27 mouse cellular contexts compared by ENCODE assay signal in genomic region chr4:135730951-135731350, GRCm38 (mm10). TPM values are rescaled to one million over a fixed set of nuclear protein-coding genes. Genes with fewer than 3 reads are reported as not detected.
A peak's percentile ranks its signal among the peaks of the same experiment; 100 is the strongest.
DNase-seq lines count a peak whose midpoint lies in the region; ATAC-seq and TF ChIP-seq lines count a peak whose summit lies in the region.
"Had no signal": no experiment of that assay in that cellular context is flagged by ENCODE, and none has a peak within 500 bp of the region (broad histone marks: within the 10 kb centered on the region; RNA-seq: fewer than 3 reads in every experiment).

No protein-coding gene starts in this region.

- peaks cover 17% of the 10 kb centered on the region; the same call in 1 of the 2 replicates for H3K4me1 ChIP-seq in stomach, embryonic 15.5 days
- peaks cover 6% of the 10 kb centered on the region; the same call in 1 of the 2 replicates for H3K4me1 ChIP-seq in stomach, postnatal 0 days (replicated peaks; ENCODE audit: control insufficient read depth, insufficient read depth)
- peaks cover 12% of the 10 kb centered on the region for H3K4me1 ChIP-seq in small intestine, adult 2 months (ENCODE audit: control insufficient read depth, insufficient read depth, insufficient read length, low read length)
- H3K4me1 ChIP-seq: embryonic facial prominence, embryonic 12.5 days had no signal

- no peak overlapping the region for H3K9ac ChIP-seq in stomach, embryonic 15.5 days
- H3K9ac ChIP-seq in stomach, postnatal 0 days (ENCODE audit: low read length): no peak overlapping the region
- H3K9ac ChIP-seq: embryonic facial prominence, embryonic 12.5 days; embryonic facial prominence, embryonic 15.5 days; forebrain, postnatal 0 days; heart, embryonic 13.5 days; hindbrain, embryonic 14.5 days had no signal

- H3K9me3 ChIP-seq in stomach, embryonic 15.5 days: peaks cover 7% of the 10 kb centered on the region; the same call in 1 of the 2 replicates
- H3K9me3 ChIP-seq in stomach, postnatal 0 days (ENCODE audit: control insufficient read depth, low read length): no peaks in the 10 kb centered on the region
- H3K9me3 ChIP-seq: embryonic facial prominence, embryonic 15.5 days had no signal

- no peak for TF ChIP-seq CTCF in stomach, postnatal 0 days (IDR thresholded peaks at IDR 0.05; ENCODE audit: low read depth)
- TF ChIP-seq CTCF in small intestine, adult 2 months (IDR thresholded peaks at IDR 0.05; ENCODE audit: extremely low read depth, insufficient read length, insufficient replicate concordance, low read depth, low read length): no peak

- WGBS in stomach, embryonic 15.5 days: 73% methylated on average over 8 of the region's 8 CpGs
- WGBS in stomach, postnatal 0 days: 83% methylated on average over 8 of the region's 8 CpGs
- 67% methylated on average over 8 of the region's 8 CpGs for WGBS in small intestine, adult 2 months

- no peak overlapping the region for H3K4me3 ChIP-seq in stomach, embryonic 15.5 days (replicated peaks)
- H3K4me3 ChIP-seq in stomach, postnatal 0 days (ENCODE audit: low read depth, low read length): no peak overlapping the region
- peak overlapping the region; percentile 51 for H3K4me3 ChIP-seq in small intestine, adult 2 months (ENCODE audit: low read depth, low read length)
- H3K4me3 ChIP-seq: embryonic facial prominence, embryonic 12.5 days; embryonic facial prominence, embryonic 15.5 days; heart, adult 2 months; heart, embryonic 10.5 days; heart, embryonic 13.5 days had no signal

- TF ChIP-seq POLR2A in small intestine, adult 2 months (IDR thresholded peaks at IDR 0.05; ENCODE audit: low read depth, low read length): no peak

- TF ChIP-seq EP300 in stomach, postnatal 0 days (optimal IDR thresholded peaks at IDR 0.05): no peak

- ATAC-seq in stomach, embryonic 15.5 days (ENCODE audit: insufficient read depth, low FRiP score, low read depth): no peak
- no peak for ATAC-seq in stomach, postnatal 0 days (ENCODE audit: low FRiP score, low TSS enrichment)
- ATAC-seq: activated CD4-positive, CD25-positive, alpha-beta regulatory T cell, adult 4 months; forebrain, embryonic 14.5 days; forebrain, postnatal 0 days; inflammation-experienced regulatory T-cells, adult 6 months had no signal

- 0 out of 2 replicates have a peak, but pooled peaks cover 7% of the 10 kb centered on the region for H3K36me3 ChIP-seq in stomach, embryonic 15.5 days
- no peaks in the 10 kb centered on the region for H3K36me3 ChIP-seq in stomach, postnatal 0 days (ENCODE audit: control insufficient read depth, insufficient read depth, low read length)
- H3K36me3 ChIP-seq in small intestine, adult 2 months (ENCODE audit: control insufficient read depth, insufficient read depth, low read length): peaks cover 32% of the 10 kb centered on the region
- H3K36me3 ChIP-seq: embryonic facial prominence, embryonic 12.5 days; embryonic facial prominence, embryonic 15.5 days; heart, embryonic 10.5 days; heart, embryonic 13.5 days had no signal

- H3K4me2 ChIP-seq in stomach, embryonic 15.5 days: 0 out of 2 replicates have a peak overlapping the region, but pooled peaks have one; percentile 12
- no peak overlapping the region for H3K4me2 ChIP-seq in stomach, postnatal 0 days (replicated peaks; ENCODE audit: low read depth)
- H3K4me2 ChIP-seq: embryonic facial prominence, embryonic 12.5 days; embryonic facial prominence, embryonic 15.5 days; heart, embryonic 13.5 days; hindbrain, embryonic 14.5 days had no signal

- DNase-seq in gastrocnemius, adult 18-20 months (ENCODE audit: low spot score): peak; percentile 24
- DNase-seq in gastrocnemius, postnatal 4 days (ENCODE audit: low spot score in 2 of 2): no peak
- peak; percentile 84 for DNase-seq in heart, adult 11 months
- no peak for DNase-seq in heart, adult 18-20 months
- no peak for DNase-seq in stomach, postnatal 0 days (ENCODE audit: low spot score)
- DNase-seq in cerebellum, postnatal 25 days: no peak
- DNase-seq: adrenal gland, adult 8-10 months; adrenal gland, postnatal 25 days; forebrain, postnatal 0 days; gastrocnemius, postnatal 36 days; heart, adult 2 months; heart, postnatal 14 days; heart, postnatal 4 days had no signal

- H3K27me3 ChIP-seq in stomach, embryonic 15.5 days (replicated peaks): no peaks in the 10 kb centered on the region
- no peaks in the 10 kb centered on the region for H3K27me3 ChIP-seq in stomach, postnatal 0 days (ENCODE audit: control insufficient read depth, insufficient read depth, low read length)
- H3K27me3 ChIP-seq in small intestine, adult 2 months (ENCODE audit: control insufficient read depth, insufficient read depth, low read length): no peaks in the 10 kb centered on the region
- H3K27me3 ChIP-seq: embryonic facial prominence, embryonic 12.5 days; embryonic facial prominence, embryonic 15.5 days had no signal

- H3K27ac ChIP-seq in stomach, embryonic 15.5 days: 0 out of 2 replicates have a peak overlapping the region, but pooled peaks have one; percentile 17
- H3K27ac ChIP-seq in stomach, postnatal 0 days (replicated peaks): no peak overlapping the region
- H3K27ac ChIP-seq in small intestine, adult 2 months (ENCODE audit: insufficient read depth, low read depth, low read length): peak overlapping the region; percentile 14; the same call in 1 of the 2 replicates
- H3K27ac ChIP-seq: embryonic facial prominence, embryonic 12.5 days; embryonic facial prominence, embryonic 15.5 days; heart, adult 2 months; heart, embryonic 10.5 days; heart, embryonic 13.5 days; hindbrain, embryonic 14.5 days; hindbrain, postnatal 0 days had no signal

RNA-seq across cellular contexts. Expression of gene Il22ra1, which starts 3.0 kb away (rescaled TPM):
- not detected for total RNA-seq in gastrocnemius, adult 18-20 months (2021)
- total RNA-seq in gastrocnemius, postnatal 4 days (2021): under 1 TPM in 1 of 2 experiments, not detected in 1; 0.20 TPM
- under 1 TPM; 0.17 to 0.46 TPM for total RNA-seq in heart, adult 18-20 months (2021)
- 2.0 and 2.8 TPM in 2 replicates for polyA plus RNA-seq in stomach, embryonic 15.5 days (2015; fragmentation: Nextera tagmentation; extraction: Ambion mirVana)
- 0.56 and 0.63 TPM in 2 replicates for polyA plus RNA-seq in stomach, postnatal 0 days (2015; fragmentation: Nextera tagmentation; extraction: Ambion mirVana)
- polyA plus RNA-seq in small intestine, adult 2 months (2012; rRNA removed): 62.3 and 171 TPM in 2 replicates
- total RNA-seq: gastrocnemius, postnatal 36 days had no signal
- polyA plus RNA-seq: activated CD4-positive, CD25-positive, alpha-beta regulatory T cell, adult 4 months; embryonic facial prominence, embryonic 12.5 days; forebrain, embryonic 11.5 days; forebrain, embryonic 14.5 days; forebrain, postnatal 0 days; heart, embryonic 13.5 days; heart, embryonic 16.5 days; hindbrain, embryonic 11.5 days; hindbrain, embryonic 14.5 days; hindbrain, postnatal 0 days; inflammation-experienced regulatory T-cells, adult 6 months had no signal

RNA-seq across cellular contexts. Expression of gene Myom3, which starts 28.6 kb away (rescaled TPM):
- 10 to 100 TPM; 70.5 to 78.3 TPM for total RNA-seq in gastrocnemius, adult 18-20 months (2021)
- 100 to 1,000 TPM; 107 to 112 TPM for total RNA-seq in gastrocnemius, postnatal 4 days (2021)
- 1 to 10 TPM in 1 of 2 experiments, under 1 TPM in 1; 0.62 to 1.1 TPM for total RNA-seq in heart, adult 18-20 months (2021)
- polyA plus RNA-seq in stomach, embryonic 15.5 days (2015; fragmentation: Nextera tagmentation; extraction: Ambion mirVana): 0.58 and 1.1 TPM in 2 replicates
- polyA plus RNA-seq in stomach, postnatal 0 days (2015; fragmentation: Nextera tagmentation; extraction: Ambion mirVana): 0.46 and 0.59 TPM in 2 replicates
- 0.56 and 1.1 TPM in 2 replicates for polyA plus RNA-seq in small intestine, adult 2 months (2012; rRNA removed)
- polyA plus RNA-seq: activated CD4-positive, CD25-positive, alpha-beta regulatory T cell, adult 4 months; forebrain, embryonic 11.5 days; heart, embryonic 10.5 days; inflammation-experienced regulatory T-cells, adult 6 months had no signal

RNA-seq across cellular contexts. Expression of gene Ifnlr1, which starts 44.9 kb away (rescaled TPM):
- under 1 TPM; 0.16 to 0.26 TPM for total RNA-seq in gastrocnemius, adult 18-20 months (2021)
- total RNA-seq in gastrocnemius, postnatal 4 days (2021): under 1 TPM; 0.16 to 0.17 TPM
- total RNA-seq in heart, adult 18-20 months (2021): 1 to 10 TPM; 1.8 to 2.0 TPM
- polyA plus RNA-seq in stomach, embryonic 15.5 days (2015; fragmentation: Nextera tagmentation; extraction: Ambion mirVana): 1.8 TPM in 2 replicates
- polyA plus RNA-seq in stomach, postnatal 0 days (2015; fragmentation: Nextera tagmentation; extraction: Ambion mirVana): 1.9 and 2.1 TPM in 2 replicates
- polyA plus RNA-seq in small intestine, adult 2 months (2012; rRNA removed): 4.9 and 11.4 TPM in 2 replicates
- polyA plus RNA-seq: inflammation-experienced regulatory T-cells, adult 6 months had no signal

Comparison
In these comparisons a context has a peak if more than half of its experiments do, and no peak if none do; other contexts are left out.
1. DNase-seq: peak in gastrocnemius, adult 18-20 months (single experiment) and heart, adult 11 months (single experiment); none in gastrocnemius, postnatal 4 days (0 of 2), heart, adult 18-20 months (0 of 2), stomach, postnatal 0 days (single experiment) and cerebellum, postnatal 25 days (0 of 2).
2. RNA of gene Myom3, which starts 28.6 kb away (total RNA-seq): 107 to 112 TPM in gastrocnemius, postnatal 4 days and 70.5 to 78.3 TPM in gastrocnemius, adult 18-20 months; 0.62 to 1.1 TPM in heart, adult 18-20 months; every median in the first group is over 10 times any median in the second.